Mouse (Mus musculus) E14TG2a.4 (cell line): ENCODE measurements around the gene Rhbdl3.

Experiments used
- H3K27me3 ChIP-seq: 2 replicates; pipeline ENCODE4 v1.6.1; 2014; ENCODE audit warnings: low read length, control low read depth; ENCODE audit not compliant: insufficient read depth
- H3K36me3 ChIP-seq: 2 replicates; pipeline ENCODE4 v1.6.1; 2014; ENCODE audit warnings: low read length, control low read depth; ENCODE audit not compliant: insufficient read depth
- H3K4me1 ChIP-seq: replicated peaks from 2 replicates; pipeline ENCODE4 v1.6.1; 2014; ENCODE audit warnings: low read depth, low read length, control low read depth
- H3K4me3 ChIP-seq: replicated peaks from 2 replicates; pipeline ENCODE4 v1.5.1; 2014; ENCODE audit warnings: mild to moderate bottlenecking, low read length
- H3K9me3 ChIP-seq: 2 replicates; pipeline ENCODE4 v1.6.1; 2014; ENCODE audit warnings: low read length, control low read depth
- CTCF ChIP-seq: conservative IDR thresholded peaks from 2 replicates; pipeline ENCODE4 v1.5.1; 2014; ENCODE audit warnings: low read length
- NANOG ChIP-seq: IDR thresholded peaks from 2 replicates; pipeline ENCODE4 v1.6.1; 2014; ENCODE audit warnings: borderline replicate concordance, low read length, mixed read lengths
- POU5F1 ChIP-seq: IDR thresholded peaks from 2 replicates; pipeline ENCODE4 v1.6.1; 2014; ENCODE audit warnings: low read length, borderline replicate concordance

Gene Rhbdl3

GRCm38 (mm10) chr11:80315743-80316639, 15.3 kb downstream of the Rhbdl3 start:
- Histone ChIP-seq H3K27me3 (peaks cover 26% of the 10 kb centered on the region), H3K36me3 (no peaks in the 10 kb centered on the region), H3K4me3 (no peak overlapping the region), H3K4me1 (peaks cover 20% of the 10 kb centered on the region), H3K9me3 (no peaks in the 10 kb centered on the region)
- TF ChIP-seq CTCF (no peak), NANOG (no peak), POU5F1 (no peak)

GRCm38 (mm10) chr11:80323255-80323654, 22.5 kb downstream of the Rhbdl3 start:
- TF ChIP-seq NANOG (no peak), POU5F1 (no peak), CTCF (no peak)
- H3K27me3 ChIP-seq: peaks cover 7% of the 10 kb centered on the region
- peaks cover 51% of the 10 kb centered on the region for H3K4me1 ChIP-seq
- H3K4me3 ChIP-seq: peak overlapping the region; percentile 56
- H3K9me3 ChIP-seq: no peaks in the 10 kb centered on the region
- no peaks in the 10 kb centered on the region for H3K36me3 ChIP-seq

GRCm38 (mm10) chr11:80324636-80325035, 23.9 kb downstream of the Rhbdl3 start:
- Histone ChIP-seq H3K4me3 (0 out of 2 replicates have a peak overlapping the region, but pooled peaks have one; percentile 7), H3K4me1 (peaks cover 43% of the 10 kb centered on the region), H3K9me3 (no peaks in the 10 kb centered on the region), H3K36me3 (no peaks in the 10 kb centered on the region), H3K27me3 (peaks cover 10% of the 10 kb centered on the region)
- TF ChIP-seq POU5F1: no peak
- no peak for TF ChIP-seq NANOG
- no peak for TF ChIP-seq CTCF

GRCm38 (mm10) chr11:80332709-80333400, 32.1 kb downstream of the Rhbdl3 start:
- no peak overlapping the region for H3K4me3 ChIP-seq
- TF ChIP-seq CTCF (no peak), POU5F1 (no peak), NANOG (no peak)
- peaks cover 48% of the 10 kb centered on the region for H3K4me1 ChIP-seq

GRCm38 (mm10) chr11:80335609-80336350, 35.1 kb downstream of the Rhbdl3 start:
- TF ChIP-seq NANOG (no peak), POU5F1 (peak; percentile 62; the same call in 1 of the 2 replicates), CTCF (no peak)
- Histone ChIP-seq H3K4me3 (peak overlapping the region; percentile 13; the same call in 1 of the 2 replicates), H3K9me3 (no peaks in the 10 kb centered on the region), H3K36me3 (no peaks in the 10 kb centered on the region), H3K4me1 (peaks cover 51% of the 10 kb centered on the region), H3K27me3 (peaks cover 11% of the 10 kb centered on the region; the same call in 1 of the 2 replicates)

More at GRCm38 (mm10) chr11:80332709-80333400, 32.1 kb downstream of the Rhbdl3 start:
- Histone ChIP-seq H3K9me3 (no peaks in the 10 kb centered on the region), H3K27me3 (peaks cover 7% of the 10 kb centered on the region; the same call in 1 of the 2 replicates), H3K36me3 (no peaks in the 10 kb centered on the region)

GRCm38 (mm10) chr11:80336351-80336730, 35.6 kb downstream of the Rhbdl3 start:
- no peak overlapping the region for H3K4me3 ChIP-seq
- H3K27me3 ChIP-seq: peaks cover 11% of the 10 kb centered on the region; the same call in 1 of the 2 replicates
- peaks cover 51% of the 10 kb centered on the region for H3K4me1 ChIP-seq
- H3K36me3 ChIP-seq: no peaks in the 10 kb centered on the region
- TF ChIP-seq CTCF (no peak), POU5F1 (no peak), NANOG (no peak)
- H3K9me3 ChIP-seq: no peaks in the 10 kb centered on the region

- peaks cover 9% of the 10 kb centered on the region for H3K27me3 ChIP-seq
- TF ChIP-seq NANOG: no peak
- no peak for TF ChIP-seq POU5F1
- no peak for TF ChIP-seq CTCF
- no peaks in the 10 kb centered on the region for H3K36me3 ChIP-seq
- peaks cover 7% of the 10 kb centered on the region for H3K4me1 ChIP-seq
- H3K9me3 ChIP-seq: no peaks in the 10 kb centered on the region
- no peak overlapping the region for H3K4me3 ChIP-seq
Measured at GRCm38 (mm10) chr11:80342482-80342881, 41.8 kb downstream of the Rhbdl3 start.
